ENCODE assay signal across 11 mouse cellular contexts in the genomic region with DNA sequence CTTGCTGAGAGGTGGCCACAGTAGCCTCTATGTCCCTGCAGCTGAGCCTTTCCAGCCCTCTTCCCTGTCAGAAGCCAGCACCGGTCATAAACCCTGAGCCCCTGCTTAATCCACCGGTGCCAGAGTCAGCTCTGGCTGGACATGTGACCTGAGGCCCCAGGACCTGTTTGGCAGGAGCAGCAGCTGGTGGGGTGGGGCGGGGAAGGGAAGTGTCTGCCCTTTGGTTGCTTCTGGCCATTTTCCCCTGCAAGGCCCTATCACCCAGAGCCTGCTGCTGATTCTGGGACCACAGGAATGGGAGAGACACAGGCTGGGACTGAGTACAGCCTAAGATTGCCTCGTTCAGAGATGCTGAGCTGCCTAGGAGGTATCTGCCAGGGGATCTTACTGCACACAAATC.
DNase-seq lines count a peak whose midpoint lies in the region; ATAC-seq and TF ChIP-seq lines count a peak whose summit lies in the region.
"Had no signal": no experiment of that assay in that cellular context is flagged by ENCODE, and none has a peak within 500 bp of the region (broad histone marks: within the 10 kb centered on the region; RNA-seq: fewer than 3 reads in every experiment).

No protein-coding gene starts in this region.

- peak overlapping the region; percentile 52; the same call in 1 of the 2 replicates for H3K27ac ChIP-seq in heart, embryonic 10.5 days
- H3K27ac ChIP-seq in heart, embryonic 14.5 days (replicated peaks in 1 of 2; ENCODE audit: control insufficient read depth in 1 of 2, insufficient read depth in 1 of 2, low read depth in 2 of 2, low read length in 2 of 2): peak overlapping the region; percentile 42 to 66; a peak in 3 of 4 replicates
- no peak overlapping the region for H3K27ac ChIP-seq in left cerebral cortex, adult 2 months
- H3K27ac ChIP-seq: lung, embryonic 15.5 days had no signal

- H3K4me2 ChIP-seq in heart, embryonic 14.5 days (ENCODE audit: low read length): peak overlapping the region; percentile 31
- H3K4me2 ChIP-seq: lung, embryonic 15.5 days had no signal

- WGBS in heart, embryonic 10.5 days: 14% methylated on average over 4 of the region's 4 CpGs
- 10% methylated on average over 4 of the region's 4 CpGs for WGBS in heart, embryonic 14.5 days

- H3K4me3 ChIP-seq in heart, embryonic 10.5 days: no peak overlapping the region
- H3K4me3 ChIP-seq in heart, embryonic 14.5 days (ENCODE audit: control insufficient read depth in 1 of 2, insufficient read depth in 1 of 2, low read depth in 1 of 2, low read length in 2 of 2): no peak overlapping the region
- H3K4me3 ChIP-seq in left cerebral cortex, adult 2 months: no peak overlapping the region
- H3K4me3 ChIP-seq: lung, embryonic 15.5 days had no signal

- H3K4me1 ChIP-seq in heart, embryonic 10.5 days: peaks cover 78% of the 10 kb centered on the region
- H3K4me1 ChIP-seq in heart, embryonic 14.5 days (ENCODE audit: control insufficient read depth in 2 of 2, insufficient read depth in 2 of 2, low read length in 2 of 2): peaks cover 40 to 69% of the 10 kb centered on the region in 2 experiments

- no peaks in the 10 kb centered on the region for H3K36me3 ChIP-seq in heart, embryonic 10.5 days
- H3K36me3 ChIP-seq in heart, embryonic 14.5 days (ENCODE audit: control insufficient read depth, insufficient read depth, low read length): 0 out of 2 replicates have a peak, but pooled peaks cover 3% of the 10 kb centered on the region
- H3K36me3 ChIP-seq: lung, embryonic 15.5 days had no signal

- H3K9me3 ChIP-seq in heart, embryonic 10.5 days: no peaks in the 10 kb centered on the region
- no peaks in the 10 kb centered on the region for H3K9me3 ChIP-seq in heart, embryonic 14.5 days (ENCODE audit: control insufficient read depth, low read length)
- H3K9me3 ChIP-seq: lung, embryonic 15.5 days had no signal

- no peak for DNase-seq in heart, embryonic 10.5 days (ENCODE audit: low spot score)
- no peak for DNase-seq in heart, postnatal 36 days
- peak; percentile 57 for DNase-seq in MN1 (ENCODE audit: low spot score)
- DNase-seq in kidney, postnatal 36 days: peak; percentile 80 to 87
- DNase-seq in thymus, postnatal 10 days (ENCODE audit: low spot score in 2 of 2): no peak
- no peak for DNase-seq in left cerebral cortex, adult 2 months (ENCODE audit: extremely low spot score in 1 of 2, low spot score in 2 of 2)
- no peak for DNase-seq in gastrocnemius, postnatal 10 days
- DNase-seq: right cerebral cortex, postnatal 14 days; thymus, adult 2 months had no signal

- H3K9ac ChIP-seq in heart, embryonic 14.5 days (ENCODE audit: low read length): peak overlapping the region; percentile 49; the same call in 1 of the 2 replicates
- H3K9ac ChIP-seq: lung, embryonic 15.5 days had no signal

- ATAC-seq in heart, embryonic 14.5 days (ENCODE audit: insufficient number of reproducible peaks, insufficient read depth, low FRiP score, low read depth): peak; percentile 18; the same call in 1 of the 2 replicates

- no peaks in the 10 kb centered on the region; the same call in 1 of the 2 replicates for H3K27me3 ChIP-seq in heart, embryonic 10.5 days (ENCODE audit: insufficient read depth, poor library complexity, severe bottlenecking)
- H3K27me3 ChIP-seq in heart, embryonic 14.5 days (ENCODE audit: control insufficient read depth, insufficient read depth, low read length): no peaks in the 10 kb centered on the region
- H3K27me3 ChIP-seq: lung, embryonic 15.5 days had no signal

- no peak for TF ChIP-seq CTCF in left cerebral cortex, adult 2 months (IDR thresholded peaks at IDR 0.05)

- intact Hi-C loops in heart, postnatal 36 days (cut with DNase I): no loop called here
- intact Hi-C loops in left cerebral cortex, adult 2 months (cut with DNase I): no loop called here

Comparison
In these comparisons a context has a peak if more than half of its experiments do, and no peak if none do; other contexts are left out.
1. DNase-seq: peak in MN1 (single experiment) and kidney, postnatal 36 days (2 of 2); none in heart, embryonic 10.5 days (single experiment), heart, postnatal 36 days (0 of 2), thymus, postnatal 10 days (0 of 2), left cerebral cortex, adult 2 months (0 of 2) and gastrocnemius, postnatal 10 days (single experiment).